Mouse (Mus musculus): ENCODE data around the gene Grid1.

GRCm38 (mm10) chr14:34963616-34964168 lies 143.8 kb downstream of the Grid1 start:
- TF ChIP-seq CTCF (IDR thresholded peaks at IDR 0.05; ENCODE audit: low read depth, low read length) (no peak), GATA1 (IDR thresholded peaks at IDR 0.05; ENCODE audit: borderline replicate concordance, low read length) (no peak), POLR2AphosphoS5 (IDR thresholded peaks at IDR 0.05; ENCODE audit: insufficient replicate concordance, low read depth, low read length) (no peak), TAL1 (conservative IDR thresholded peaks at IDR 0.05; ENCODE audit: low read depth, low read length) (no peak)
